ENCODE assay signal across 8 mouse cellular contexts in genomic region chr8:120492193-120492880, GRCm38 (mm10).
DNase-seq lines count a peak whose midpoint lies in the region; ATAC-seq and TF ChIP-seq lines count a peak whose summit lies in the region.

No protein-coding gene starts in this region.

- H3K27ac ChIP-seq in embryonic facial prominence, embryonic 10.5 days (replicated peaks), result peak overlapping the region; percentile 40; the same call in 1 of the 2 replicates
- no peak overlapping the region; the same call in 1 of the 2 replicates for H3K27ac ChIP-seq in kidney, embryonic 14.5 days (ENCODE audit: low read depth, low read length)
- peak overlapping the region; percentile 39; the same call in 1 of the 2 replicates for H3K27ac ChIP-seq in midbrain, embryonic 12.5 days (replicated peaks)
- no peak overlapping the region for H3K27ac ChIP-seq in left cerebral cortex, adult 2 months

- no peak overlapping the region for H3K9ac ChIP-seq in kidney, embryonic 14.5 days (ENCODE audit: low read depth, low read length)
- H3K9ac ChIP-seq in midbrain, embryonic 12.5 days (replicated peaks), result peak overlapping the region; percentile 52

- intact Hi-C loops in left cerebral cortex, adult 2 months (cut with DNase I), result no loop called here

- no peak for TF ChIP-seq CTCF in left cerebral cortex, adult 2 months (IDR thresholded peaks at IDR 0.05)

- peak overlapping the region; percentile 24; the same call in 1 of the 2 replicates for H3K4me2 ChIP-seq in kidney, embryonic 14.5 days (replicated peaks; ENCODE audit: low read depth, low read length)
- peak overlapping the region; percentile 90 for H3K4me2 ChIP-seq in midbrain, embryonic 12.5 days (replicated peaks)

- WGBS in embryonic facial prominence, embryonic 10.5 days, result 49% methylated on average over 14 of the region's 14 CpGs
- 8% methylated on average over 14 of the region's 14 CpGs for WGBS in kidney, embryonic 14.5 days
- 51% methylated on average over 14 of the region's 14 CpGs for WGBS in midbrain, embryonic 12.5 days

- ATAC-seq in kidney, embryonic 14.5 days (ENCODE audit: low FRiP score, low TSS enrichment), result no peak
- ATAC-seq in midbrain, embryonic 12.5 days (ENCODE audit: low FRiP score, low read depth), result no peak

- H3K27me3 ChIP-seq in embryonic facial prominence, embryonic 10.5 days (replicated peaks; ENCODE audit: low read depth, poor library complexity, severe bottlenecking), result peaks cover 38% of the 10 kb centered on the region
- H3K27me3 ChIP-seq in kidney, embryonic 14.5 days (ENCODE audit: control insufficient read depth, insufficient read depth, low read length), result no peaks in the 10 kb centered on the region
- H3K27me3 ChIP-seq in midbrain, embryonic 12.5 days, result peaks cover 59% of the 10 kb centered on the region

- peak overlapping the region; percentile 87 for H3K4me3 ChIP-seq in embryonic facial prominence, embryonic 10.5 days
- H3K4me3 ChIP-seq in kidney, embryonic 14.5 days (ENCODE audit: low read length), result no peak overlapping the region
- H3K4me3 ChIP-seq in midbrain, embryonic 12.5 days, result peak overlapping the region; percentile 85
- H3K4me3 ChIP-seq in left cerebral cortex, adult 2 months, result no peak overlapping the region

- no peaks in the 10 kb centered on the region for H3K9me3 ChIP-seq in embryonic facial prominence, embryonic 10.5 days
- no peaks in the 10 kb centered on the region for H3K9me3 ChIP-seq in kidney, embryonic 14.5 days (ENCODE audit: control insufficient read depth, low read length)
- no peaks in the 10 kb centered on the region for H3K9me3 ChIP-seq in midbrain, embryonic 12.5 days

- H3K4me1 ChIP-seq in embryonic facial prominence, embryonic 10.5 days, result peaks cover 97% of the 10 kb centered on the region
- H3K4me1 ChIP-seq in kidney, embryonic 14.5 days (ENCODE audit: control insufficient read depth, insufficient read depth, low read length), result peaks cover 74% of the 10 kb centered on the region
- H3K4me1 ChIP-seq in midbrain, embryonic 12.5 days, result peaks cover 76% of the 10 kb centered on the region

- 0 out of 2 replicates have a peak, but pooled peaks cover 2% of the 10 kb centered on the region for H3K36me3 ChIP-seq in embryonic facial prominence, embryonic 10.5 days (replicated peaks)
- no peaks in the 10 kb centered on the region for H3K36me3 ChIP-seq in kidney, embryonic 14.5 days (ENCODE audit: control insufficient read depth, insufficient read depth, low read length)
- H3K36me3 ChIP-seq in midbrain, embryonic 12.5 days, result no peaks in the 10 kb centered on the region

- DNase-seq in embryo, embryonic 10 days (ENCODE audit: low spot score), result peak; percentile 60
- DNase-seq in embryo, embryonic 9.5 days (ENCODE audit: extremely low spot score), result no peak
- no peak for DNase-seq in embryonic facial prominence, embryonic 10.5 days (ENCODE audit: low spot score)
- DNase-seq in gastrocnemius, adult 18-20 months (ENCODE audit: low spot score), result no peak
- DNase-seq in retina, postnatal 1 day, result no peak
- DNase-seq in left cerebral cortex, adult 2 months (ENCODE audit: extremely low spot score in 1 of 2, low spot score in 2 of 2), result no peak

Comparison
In these comparisons a context has a peak if more than half of its experiments do, and no peak if none do; other contexts are left out.
1. H3K27ac ChIP-seq: peak in embryonic facial prominence, embryonic 10.5 days (single experiment) and midbrain, embryonic 12.5 days (single experiment); none in kidney, embryonic 14.5 days (single experiment) and left cerebral cortex, adult 2 months (single experiment).
2. H3K4me3 ChIP-seq: peak in embryonic facial prominence, embryonic 10.5 days (single experiment) and midbrain, embryonic 12.5 days (single experiment); none in kidney, embryonic 14.5 days (single experiment) and left cerebral cortex, adult 2 months (single experiment).